8 mouse cellular contexts compared by ENCODE assay signal in genomic region chr11:106486866-106487732, GRCm38 (mm10). TPM values are rescaled to one million over a fixed set of nuclear protein-coding genes. Genes with fewer than 3 reads are reported as not detected.
DNase-seq lines count a peak whose midpoint lies in the region; ATAC-seq and TF ChIP-seq lines count a peak whose summit lies in the region.

No protein-coding gene starts in this region.

- H3K9me3 ChIP-seq in CH12.LX (replicated peaks; ENCODE audit: low read length), result peaks cover 14% of the 10 kb centered on the region
- no peaks in the 10 kb centered on the region for H3K9me3 ChIP-seq in embryonic facial prominence, embryonic 12.5 days
- no peaks in the 10 kb centered on the region for H3K9me3 ChIP-seq in limb, embryonic 13.5 days
- H3K9me3 ChIP-seq in midbrain, embryonic 16.5 days (replicated peaks; ENCODE audit: control insufficient read depth, low read length, poor library complexity, severe bottlenecking), result no peaks in the 10 kb centered on the region

- H3K79me2 ChIP-seq in CH12.LX (replicated peaks; ENCODE audit: control insufficient read depth, extremely low read depth, insufficient read depth, poor library complexity, severe bottlenecking), result peaks cover 54% of the 10 kb centered on the region

- dilution Hi-C loops in CH12.LX (cut with MboI; ENCODE audit: extremely low pct_ligation_motif_present, extremely low pct_unique_long_range_greater_than_20kb, low sequenced_read_pairs), result no loop called here

- TF ChIP-seq EP300 in CH12.LX (IDR thresholded peaks at IDR 0.05; ENCODE audit: low read length), result no peak

- no peak for DNase-seq in frontal cortex, postnatal 10 days (ENCODE audit: low spot score in 2 of 2)
- no peak for DNase-seq in CH12.LX (ENCODE audit: extremely low read depth)
- DNase-seq in heart, postnatal 10 days, result peak; percentile 73 to 75

- H3K27ac ChIP-seq in CH12.LX (ENCODE audit: insufficient read depth, low read depth), result peak overlapping the region; percentile 47
- peak overlapping the region; percentile 83 for H3K27ac ChIP-seq in embryonic facial prominence, embryonic 12.5 days
- H3K27ac ChIP-seq in limb, embryonic 13.5 days, result peak overlapping the region; percentile 84
- H3K27ac ChIP-seq in midbrain, embryonic 16.5 days (ENCODE audit: low read length), result peak overlapping the region; percentile 80

- H3K4me3 ChIP-seq in CH12.LX (replicated peaks in 1 of 3; ENCODE audit: low read depth in 2 of 3, low read length in 2 of 3, poor library complexity in 1 of 3), result peak overlapping the region; percentile 74 to 91 (median 91)
- H3K4me3 ChIP-seq in embryonic facial prominence, embryonic 12.5 days, result peak overlapping the region; percentile 94
- H3K4me3 ChIP-seq in limb, embryonic 13.5 days, result peak overlapping the region; percentile 95
- peak overlapping the region; percentile 97 for H3K4me3 ChIP-seq in midbrain, embryonic 16.5 days (ENCODE audit: low read depth, low read length)

- peaks cover 10 to 14% of the 10 kb centered on the region in 2 experiments for H3K36me3 ChIP-seq in CH12.LX (replicated peaks in 1 of 2; ENCODE audit: control insufficient read depth in 1 of 2, insufficient read depth in 1 of 2, low read length in 1 of 2)
- H3K36me3 ChIP-seq in embryonic facial prominence, embryonic 12.5 days, result no peaks in the 10 kb centered on the region
- H3K36me3 ChIP-seq in limb, embryonic 13.5 days, result no peaks in the 10 kb centered on the region
- H3K36me3 ChIP-seq in midbrain, embryonic 16.5 days (ENCODE audit: control insufficient read depth, insufficient read depth, low read length), result no peaks in the 10 kb centered on the region

- in situ Hi-C loops in CH12.LX (cut with MboI; ENCODE audit: low pct_ligation_motif_present, low pct_unique_long_range_greater_than_20kb, low sequenced_read_pairs), result no loop called here

- H3K27me3 ChIP-seq in CH12.LX (replicated peaks), result peaks cover 2% of the 10 kb centered on the region
- no peaks in the 10 kb centered on the region for H3K27me3 ChIP-seq in embryonic facial prominence, embryonic 12.5 days
- H3K27me3 ChIP-seq in limb, embryonic 13.5 days, result no peaks in the 10 kb centered on the region
- H3K27me3 ChIP-seq in midbrain, embryonic 16.5 days (ENCODE audit: control insufficient read depth, insufficient read depth, low read depth, low read length), result no peaks in the 10 kb centered on the region

- H3K4me2 ChIP-seq in CH12.LX (ENCODE audit: insufficient read depth, low read depth, poor library complexity, severe bottlenecking), result peak overlapping the region; percentile 17; the same call in 1 of the 2 replicates
- peak overlapping the region; percentile 83 for H3K4me2 ChIP-seq in embryonic facial prominence, embryonic 12.5 days (replicated peaks)
- H3K4me2 ChIP-seq in limb, embryonic 13.5 days (replicated peaks), result peak overlapping the region; percentile 68
- peak overlapping the region; percentile 92 for H3K4me2 ChIP-seq in midbrain, embryonic 16.5 days (ENCODE audit: low read length)

- H3K9ac ChIP-seq in CH12.LX (ENCODE audit: insufficient read depth, low read depth), result peak overlapping the region; percentile 82
- H3K9ac ChIP-seq in embryonic facial prominence, embryonic 12.5 days, result peak overlapping the region; percentile 85
- peak overlapping the region; percentile 92 for H3K9ac ChIP-seq in limb, embryonic 13.5 days
- peak overlapping the region; percentile 89 for H3K9ac ChIP-seq in midbrain, embryonic 16.5 days (ENCODE audit: low read depth, low read length)

- no peak; the same call in 1 of the 2 replicates for TF ChIP-seq RAD21 in CH12.LX (IDR thresholded peaks at IDR 0.05; ENCODE audit: low read depth, low read length)

- under 1% methylated on average over 75 of the region's 86 CpGs for WGBS in embryonic facial prominence, embryonic 12.5 days
- WGBS in limb, embryonic 13.5 days, result under 1% methylated on average over 86 of the region's 86 CpGs
- WGBS in midbrain, embryonic 16.5 days, result under 1% methylated on average over 81 of the region's 86 CpGs

- ATAC-seq in frontal cortex, adult (ENCODE audit: low TSS enrichment), result peak; percentile 58
- peak; percentile 79 for ATAC-seq in embryonic facial prominence, embryonic 12.5 days (ENCODE audit: insufficient number of reproducible peaks, insufficient read depth, low FRiP score, low TSS enrichment)
- peak; percentile 87 for ATAC-seq in limb, embryonic 13.5 days (ENCODE audit: low FRiP score, low read depth)
- ATAC-seq in midbrain, embryonic 16.5 days, result peak; percentile 87
- ATAC-seq in inflammation-experienced regulatory T-cells, adult 6 months, result no peak

- no peak for TF ChIP-seq POLR2A in CH12.LX (IDR thresholded peaks at IDR 0.05; ENCODE audit: low read depth, low read length)

- peaks cover 2 to 37% of the 10 kb centered on the region in 2 experiments; a peak in 3 of 4 replicates for H3K4me1 ChIP-seq in CH12.LX (ENCODE audit: control insufficient read depth in 1 of 2, insufficient read depth in 2 of 2)
- H3K4me1 ChIP-seq in embryonic facial prominence, embryonic 12.5 days, result peaks cover 3% of the 10 kb centered on the region
- peaks cover 16% of the 10 kb centered on the region for H3K4me1 ChIP-seq in limb, embryonic 13.5 days
- H3K4me1 ChIP-seq in midbrain, embryonic 16.5 days (ENCODE audit: control insufficient read depth, insufficient read depth, low read length), result peaks cover 9% of the 10 kb centered on the region

- no peak; a peak in 1 of 4 replicates for TF ChIP-seq CTCF in CH12.LX (conservative IDR thresholded peaks at IDR 0.05 in 1 of 2, IDR thresholded peaks at IDR 0.05 in 1 of 2; ENCODE audit: low read depth in 2 of 2, low read length in 2 of 2)

- intact Hi-C loops in heart, postnatal 10 days (cut with DNase I), result no loop called here

TF ChIP-seq in CH12.LX, 34 proteins besides CTCF, POLR2A, EP300 and RAD21:
- TF ChIP-seq TBP (conservative IDR thresholded peaks at IDR 0.05; ENCODE audit: low read depth, low read length) (no peak), ZNF384 (IDR thresholded peaks at IDR 0.05; ENCODE audit: low read depth, low read length) (peak; percentile 79), NRF1 (IDR thresholded peaks at IDR 0.05; ENCODE audit: low read depth, low read length) (0 out of 2 replicates have a peak, but pooled peaks have one; percentile 8), CHD2 (IDR thresholded peaks at IDR 0.05; ENCODE audit: low read length) (no peak), MXI1 (IDR thresholded peaks at IDR 0.05; ENCODE audit: low read depth, low read length) (peak; percentile 94), RCOR1 (conservative IDR thresholded peaks at IDR 0.05; ENCODE audit: low read depth, low read length) (no peak), KAT2A (IDR thresholded peaks at IDR 0.05; ENCODE audit: insufficient replicate concordance, low read length) (0 out of 2 replicates have a peak, but pooled peaks have one; percentile 30), BHLHE40 (IDR thresholded peaks at IDR 0.05; ENCODE audit: low read depth, low read length) (peak; percentile 89), MAX (IDR thresholded peaks at IDR 0.05; ENCODE audit: low read length) (0 out of 2 replicates have a peak, but pooled peaks have one; percentile 10), E2F4 (IDR thresholded peaks at IDR 0.05; ENCODE audit: insufficient replicate concordance, low read depth, low read length) (no peak), UBTF (IDR thresholded peaks at IDR 0.05; ENCODE audit: low read depth, low read length) (peak; percentile 93; the same call in 1 of the 2 replicates)
TF ChIP-seq in CH12.LX: peak in this region for 7.

RNA-seq across cellular contexts. Expression of gene Ern1, which starts 0.6 kb away (rescaled TPM):
- 15.2 and 21.7 TPM in 2 replicates for total RNA-seq in CH12.LX (2012; rRNA removed)
- 3.0 TPM in 2 replicates for total RNA-seq in CH12.LX (2014; rRNA removed)
- 6.9 and 7.7 TPM in 2 replicates for polyA plus RNA-seq in CH12.LX (2012; ENCODE audit: insufficient read length, low read depth)
- 6.4 and 8.1 TPM in 2 replicates for polyA plus RNA-seq in embryonic facial prominence, embryonic 12.5 days (2016; fragmentation: Nextera tagmentation; extraction: Ambion mirVana)
- 10 to 100 TPM in 1 of 2 experiments, 1 to 10 TPM in 1; 8.9 to 10.5 TPM for total RNA-seq in heart, postnatal 10 days (2021)
- polyA plus RNA-seq in limb, embryonic 13.5 days (2015; fragmentation: Nextera tagmentation; extraction: Ambion mirVana), result 6.8 and 7.6 TPM in 2 replicates
- polyA plus RNA-seq in midbrain, embryonic 16.5 days (2015; fragmentation: Nextera tagmentation; extraction: Ambion mirVana), result 4.8 and 5.9 TPM in 2 replicates
- 1 to 10 TPM; 1.4 to 1.8 (median 1.6) TPM for polyA plus RNA-seq in inflammation-experienced regulatory T-cells, adult 6 months (2017; shearing (Covaris generic))

Comparison
In these comparisons a context has a peak if more than half of its experiments do, and no peak if none do; other contexts are left out.
1. DNase-seq: peak in heart, postnatal 10 days (2 of 2); none in frontal cortex, postnatal 10 days (0 of 2) and CH12.LX (single experiment).
2. H3K4me2 ChIP-seq: peak in every context shown above with its lines; median percentile 92 in midbrain, embryonic 16.5 days; 83 in embryonic facial prominence, embryonic 12.5 days; 68 in limb, embryonic 13.5 days; 17 in CH12.LX.
3. Peak in every context shown above with its lines, with median percentiles within 50 percentile points of each other: H3K27ac ChIP-seq, H3K4me3 ChIP-seq and H3K9ac ChIP-seq.